In genomic region chr1:188010860-188011259, GRCm38 (mm10) we compare ENCODE assay signal across 23 mouse cellular contexts.
DNase-seq lines count a peak whose midpoint lies in the region; ATAC-seq lines count a peak whose summit lies in the region.
"Had no signal": no experiment of that assay in that cellular context is flagged by ENCODE, and none has a peak within 500 bp of the region (broad histone marks: within the 10 kb centered on the region; RNA-seq: fewer than 3 reads in every experiment).

No protein-coding gene starts in this region.

- H3K4me1 ChIP-seq in heart, embryonic 11.5 days (ENCODE audit: control insufficient read depth, insufficient read depth, low read length) = peaks cover 24% of the 10 kb centered on the region
- peaks cover 35% of the 10 kb centered on the region for H3K4me1 ChIP-seq in heart, embryonic 15.5 days (replicated peaks)
- 0 out of 2 replicates have a peak, but pooled peaks cover 10% of the 10 kb centered on the region for H3K4me1 ChIP-seq in kidney, embryonic 15.5 days
- H3K4me1 ChIP-seq in hindbrain, embryonic 11.5 days (replicated peaks; ENCODE audit: control insufficient read depth, insufficient read depth, low read length) = no peaks in the 10 kb centered on the region
- H3K4me1 ChIP-seq: embryonic facial prominence, embryonic 15.5 days had no signal

- 0 out of 2 replicates have a peak overlapping the region, but pooled peaks have one; percentile 19 for H3K4me2 ChIP-seq in heart, embryonic 11.5 days
- 0 out of 2 replicates have a peak overlapping the region, but pooled peaks have one; percentile 20 for H3K4me2 ChIP-seq in heart, embryonic 15.5 days
- H3K4me2 ChIP-seq in kidney, embryonic 15.5 days = no peak overlapping the region
- H3K4me2 ChIP-seq in hindbrain, embryonic 11.5 days (replicated peaks; ENCODE audit: low read depth, low read length) = no peak overlapping the region
- H3K4me2 ChIP-seq: embryonic facial prominence, embryonic 15.5 days; hindbrain, embryonic 14.5 days had no signal

- H3K27ac ChIP-seq in heart, embryonic 11.5 days (ENCODE audit: low read depth, low read length) = peak overlapping the region; percentile 74; the same call in 1 of the 2 replicates
- peak overlapping the region; percentile 57 for H3K27ac ChIP-seq in heart, embryonic 15.5 days
- no peak overlapping the region for H3K27ac ChIP-seq in kidney, embryonic 15.5 days
- no peak overlapping the region for H3K27ac ChIP-seq in hindbrain, embryonic 11.5 days (ENCODE audit: low read depth, low read length)
- H3K27ac ChIP-seq: embryonic facial prominence, embryonic 15.5 days; forebrain, embryonic 10.5 days; hindbrain, embryonic 14.5 days had no signal

- intact Hi-C loops in heart, postnatal 36 days (cut with DNase I) = no loop called here

- no peak for ATAC-seq in heart, embryonic 11.5 days (replicated peaks; ENCODE audit: insufficient number of reproducible peaks, low FRiP score, low TSS enrichment)
- ATAC-seq in heart, embryonic 15.5 days (replicated peaks; ENCODE audit: insufficient number of reproducible peaks, insufficient read depth, low FRiP score, low read depth) = no peak
- no peak for ATAC-seq in kidney, embryonic 15.5 days (replicated peaks; ENCODE audit: low FRiP score)
- no peak for ATAC-seq in hindbrain, embryonic 11.5 days (ENCODE audit: low FRiP score)
- ATAC-seq: CD4-positive, CD25-positive, alpha-beta regulatory T cell, adult 4 months; forebrain, embryonic 14.5 days; intestine, embryonic 16.5 days had no signal

- no peaks in the 10 kb centered on the region for H3K9me3 ChIP-seq in heart, embryonic 11.5 days (replicated peaks; ENCODE audit: control insufficient read depth, low read length)
- H3K9me3 ChIP-seq in heart, embryonic 15.5 days (replicated peaks) = no peaks in the 10 kb centered on the region
- H3K9me3 ChIP-seq in kidney, embryonic 15.5 days (replicated peaks) = no peaks in the 10 kb centered on the region
- no peaks in the 10 kb centered on the region for H3K9me3 ChIP-seq in hindbrain, embryonic 11.5 days (ENCODE audit: control insufficient read depth, low read length)
- H3K9me3 ChIP-seq: embryonic facial prominence, embryonic 15.5 days; forebrain, embryonic 10.5 days had no signal

- H3K4me3 ChIP-seq in heart, embryonic 11.5 days (ENCODE audit: low read depth, low read length) = no peak overlapping the region
- no peak overlapping the region for H3K4me3 ChIP-seq in heart, embryonic 15.5 days
- no peak overlapping the region for H3K4me3 ChIP-seq in kidney, embryonic 15.5 days (replicated peaks)
- no peak overlapping the region for H3K4me3 ChIP-seq in hindbrain, embryonic 11.5 days (ENCODE audit: low read depth, low read length)
- H3K4me3 ChIP-seq: embryonic facial prominence, embryonic 15.5 days; erythroblast, embryonic 14.5 days; forebrain, embryonic 10.5 days had no signal

- 44% methylated on average over 1 of the region's 1 CpGs for WGBS in heart, embryonic 11.5 days (ENCODE audit: insufficient replicate concordance)
- 44% methylated on average over 1 of the region's 1 CpGs for WGBS in heart, embryonic 15.5 days
- 64% methylated on average over 1 of the region's 1 CpGs for WGBS in kidney, embryonic 15.5 days
- whole genome bisulfite sequencing in hindbrain, embryonic 11.5 days = 76% methylated on average over 1 of the region's 1 CpGs

- no peak overlapping the region for H3K9ac ChIP-seq in heart, embryonic 11.5 days (ENCODE audit: low read depth, low read length)
- H3K9ac ChIP-seq in heart, embryonic 15.5 days = no peak overlapping the region
- no peak overlapping the region for H3K9ac ChIP-seq in kidney, embryonic 15.5 days
- no peak overlapping the region for H3K9ac ChIP-seq in hindbrain, embryonic 11.5 days (ENCODE audit: low read depth, low read length)
- H3K9ac ChIP-seq: embryonic facial prominence, embryonic 15.5 days; hindbrain, embryonic 14.5 days had no signal

- no peaks in the 10 kb centered on the region for H3K36me3 ChIP-seq in heart, embryonic 11.5 days (ENCODE audit: control insufficient read depth, insufficient read depth, low read length)
- H3K36me3 ChIP-seq in heart, embryonic 15.5 days = no peaks in the 10 kb centered on the region
- no peaks in the 10 kb centered on the region for H3K36me3 ChIP-seq in kidney, embryonic 15.5 days
- H3K36me3 ChIP-seq in hindbrain, embryonic 11.5 days (ENCODE audit: control insufficient read depth, insufficient read depth, low read length) = no peaks in the 10 kb centered on the region
- H3K36me3 ChIP-seq: embryonic facial prominence, embryonic 15.5 days; forebrain, embryonic 10.5 days; G1E had no signal

- DNase-seq in heart, adult 11 months = peak; percentile 84
- DNase-seq in heart, postnatal 36 days = no peak
- peak; percentile 17 for DNase-seq in heart, postnatal 4 days
- DNase-seq in frontal cortex, adult 2 months (ENCODE audit: extremely low spot score in 1 of 2, low spot score in 1 of 2) = no peak
- no peak for DNase-seq in hindbrain, embryonic 11.5 days (ENCODE audit: low spot score)
- DNase-seq: adrenal gland, postnatal 10 days; B cell, adult 2 months; cerebellum, adult 11 months; cerebellum, adult 8-10 months; cerebellum, postnatal 14 days; embryo, embryonic 11 days; kidney, adult 2 months had no signal

- H3K27me3 ChIP-seq in heart, embryonic 11.5 days (ENCODE audit: control insufficient read depth, insufficient read depth, low read length) = no peaks in the 10 kb centered on the region
- H3K27me3 ChIP-seq in heart, embryonic 15.5 days = no peaks in the 10 kb centered on the region
- H3K27me3 ChIP-seq in kidney, embryonic 15.5 days = peaks cover 12% of the 10 kb centered on the region; the same call in 1 of the 2 replicates
- H3K27me3 ChIP-seq in hindbrain, embryonic 11.5 days (ENCODE audit: control insufficient read depth, insufficient read depth, low read length) = no peaks in the 10 kb centered on the region

Comparison
In these comparisons a context has a peak if more than half of its experiments do, and no peak if none do; other contexts are left out.
1. DNase-seq: peak in heart, adult 11 months (single experiment) and heart, postnatal 4 days (single experiment); none in heart, postnatal 36 days (0 of 2), frontal cortex, adult 2 months (0 of 2) and hindbrain, embryonic 11.5 days (single experiment).
2. H3K27ac ChIP-seq: peak in heart, embryonic 11.5 days (single experiment) and heart, embryonic 15.5 days (single experiment); none in kidney, embryonic 15.5 days (single experiment) and hindbrain, embryonic 11.5 days (single experiment).
3. H3K4me2 ChIP-seq: peak in heart, embryonic 11.5 days (single experiment) and heart, embryonic 15.5 days (single experiment); none in kidney, embryonic 15.5 days (single experiment) and hindbrain, embryonic 11.5 days (single experiment).